Mouse (Mus musculus): ENCODE results near the gene Hoxa10.

Gene Hoxa10

DNA sequence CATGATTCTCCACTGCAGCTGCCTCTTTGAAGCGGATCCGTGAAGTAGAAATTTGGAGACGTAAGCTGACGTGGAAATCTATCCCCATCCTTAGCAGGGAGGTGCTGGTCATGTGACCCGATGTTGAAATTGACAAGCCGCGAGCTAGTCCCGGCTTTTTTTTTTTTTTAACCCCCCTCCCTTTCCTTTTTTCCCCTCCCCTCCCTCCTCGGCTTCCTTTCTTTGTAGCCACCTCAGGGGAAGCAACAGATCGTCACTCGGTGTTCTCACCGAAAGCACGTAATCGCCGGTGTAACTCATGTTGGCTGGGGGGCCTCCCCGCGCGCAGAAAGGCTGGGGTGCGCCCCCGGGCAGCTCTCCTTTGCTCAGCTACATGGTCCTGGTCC, 5.1 kb upstream of the Hoxa10 start, which contains the start of gene Hoxa11:
Gene Hoxa11 (minus strand): TSS at position 54 of the 386 bp plus-strand sequence.
- DNase-seq (ENCODE audit: low read depth, low spot score), result no peak

DNA sequence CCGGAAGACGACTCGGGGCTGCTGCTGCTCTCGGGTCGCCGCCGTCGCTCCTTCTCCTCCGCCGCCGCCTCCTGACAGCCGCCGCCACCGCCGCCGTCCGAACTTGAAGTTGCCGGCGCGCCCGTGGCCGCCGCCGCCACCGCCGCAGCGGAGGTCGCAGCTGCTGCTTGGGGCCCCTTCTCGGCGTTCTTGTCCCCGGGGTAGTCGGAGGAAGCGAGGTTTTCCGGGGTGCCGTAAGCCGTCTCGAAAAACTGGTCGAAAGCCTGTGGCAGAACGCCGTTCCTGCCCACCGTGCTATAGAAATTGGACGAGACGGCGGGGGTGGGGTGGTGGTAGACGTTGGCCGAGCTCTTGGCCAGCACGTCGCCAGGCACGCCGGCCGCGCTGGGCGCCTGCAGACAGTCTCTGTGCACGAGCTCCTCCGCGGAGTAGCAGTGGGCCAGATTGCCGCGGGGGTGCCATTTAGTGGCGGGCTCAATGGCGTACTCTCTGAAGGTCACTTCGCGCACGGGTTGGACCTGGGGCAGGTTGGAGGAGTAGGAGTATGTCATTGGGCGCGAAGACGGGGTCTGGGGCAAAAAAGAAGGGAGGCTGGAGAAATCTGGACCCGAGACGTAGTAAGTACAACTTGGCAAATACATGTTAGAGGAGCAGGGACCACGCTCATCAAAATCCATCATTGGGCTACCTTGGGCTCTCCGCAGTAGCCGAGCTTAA, 4.5 kb upstream of the Hoxa10 start:
- no peak for DNase-seq (ENCODE audit: low read depth, low spot score)

GRCm38 (mm10) chr6:52244471-52245039, 3.9 kb upstream of the Hoxa10 start:
- no peak for DNase-seq (ENCODE audit: low read depth, low spot score)

DNA sequence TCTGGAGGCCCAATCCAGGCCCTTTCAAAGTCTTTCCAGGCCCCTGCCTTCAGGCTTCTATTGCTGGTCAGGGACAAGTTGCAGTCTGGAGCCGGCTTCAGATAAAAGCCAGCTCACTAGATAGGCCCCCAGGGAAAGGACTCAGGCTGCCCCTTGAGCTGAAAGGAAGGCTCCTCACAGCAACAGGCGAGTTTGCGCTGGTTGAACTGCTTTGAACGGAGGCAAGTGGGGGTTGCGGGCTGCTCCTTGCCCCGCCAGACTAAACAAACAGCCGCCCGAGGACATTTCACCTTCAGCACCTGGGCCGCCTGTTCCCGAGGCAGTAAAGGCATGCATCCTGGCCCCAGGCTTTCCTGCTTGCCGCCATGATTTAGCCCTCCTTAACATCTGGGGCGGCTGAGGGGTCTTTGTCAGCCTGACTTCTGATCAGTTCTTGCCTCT, 3.0 kb upstream of the Hoxa10 start:
- no peak for DNase-seq (ENCODE audit: low read depth, low spot score)

GRCm38 (mm10) chr6:52242801-52243332, 2.2 kb upstream of the Hoxa10 start:
- DNase-seq (ENCODE audit: low read depth, low spot score), result no peak

GRCm38 (mm10) chr6:52241001-52241621, 457 bp upstream of the Hoxa10 start:
- DNase-seq (ENCODE audit: low read depth, low spot score), result no peak

DNA sequence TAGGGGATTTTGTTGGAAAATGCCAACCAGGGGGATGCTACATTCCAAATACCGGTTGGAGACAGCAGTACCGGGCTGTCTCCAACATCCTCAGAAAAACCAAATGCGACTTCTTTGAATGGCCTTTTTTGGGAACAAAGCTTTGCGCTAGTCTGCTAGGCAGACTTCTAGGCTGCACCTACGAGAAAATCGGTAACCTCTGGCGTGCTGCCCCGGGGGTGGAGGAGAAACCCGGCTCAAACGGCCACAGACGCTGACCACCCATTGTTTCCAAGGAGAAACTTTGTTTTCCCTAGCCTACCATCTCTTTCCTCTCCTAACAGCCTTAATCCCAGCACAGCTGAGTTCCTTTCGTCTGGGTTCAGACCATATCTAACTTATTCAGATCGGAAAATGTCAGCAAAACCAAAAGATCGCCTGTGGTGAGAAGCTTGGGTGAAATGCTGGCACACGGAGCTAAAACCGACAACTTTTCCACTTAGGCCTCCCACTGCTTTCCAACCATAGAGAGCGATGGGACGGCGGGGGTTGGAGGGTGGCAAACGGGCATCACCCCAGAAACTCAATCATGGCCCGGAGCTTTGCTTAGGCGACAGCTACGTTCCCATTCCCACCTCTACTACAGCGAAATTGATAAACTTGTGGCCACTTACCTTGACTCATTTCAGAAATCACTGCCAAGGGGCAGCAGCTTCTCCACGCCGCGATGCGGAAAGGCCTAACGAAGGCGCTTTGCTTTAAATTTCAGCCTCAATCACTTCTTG, 847 bp downstream of the Hoxa10 start:
- DNase-seq (ENCODE audit: low read depth, low spot score), result no peak

DNA sequence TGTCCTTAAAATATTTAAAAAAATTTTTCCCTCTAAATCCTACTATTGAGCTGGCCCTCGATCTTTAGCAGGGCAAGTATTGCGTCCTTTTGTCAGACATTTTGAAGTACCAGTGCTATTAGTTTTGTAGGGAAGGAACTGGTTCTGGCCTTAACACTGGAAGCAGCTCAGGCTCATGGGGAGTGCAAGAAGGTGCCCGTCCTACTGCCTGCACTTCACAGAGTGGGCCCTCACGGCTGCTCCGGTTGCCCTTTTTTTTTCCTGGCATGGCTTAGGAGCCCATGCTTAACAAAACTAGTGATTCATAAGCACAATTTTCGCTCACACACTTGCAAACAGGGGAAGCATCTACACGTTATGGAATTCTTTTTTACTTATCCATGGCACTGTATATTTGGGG, 1.7 kb downstream of the Hoxa10 start:
- no peak for DNase-seq (ENCODE audit: low read depth, low spot score)

DNA sequence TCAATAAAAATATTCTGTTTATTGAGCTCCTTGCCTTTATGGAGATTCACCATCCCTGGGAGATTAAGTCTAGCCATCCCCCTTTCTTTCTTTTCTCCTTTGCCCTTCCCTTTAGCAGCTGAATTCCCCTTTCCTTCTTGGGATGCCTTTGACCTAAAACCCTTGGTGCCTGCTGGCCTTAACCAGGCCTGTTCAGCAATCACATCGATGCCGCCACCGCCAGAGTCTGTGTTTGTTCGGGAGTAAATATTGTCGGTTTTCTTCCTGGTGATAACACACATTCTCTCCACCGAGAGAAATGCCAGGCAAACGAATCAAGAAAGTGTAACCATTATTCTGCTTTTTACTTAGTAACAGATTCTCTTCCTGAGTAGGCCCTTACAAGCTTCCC, 2.5 kb downstream of the Hoxa10 start:
- DNase-seq (ENCODE audit: low read depth, low spot score), result no peak

- no peak for DNase-seq (ENCODE audit: low read depth, low spot score)
These were observed 3.1 kb downstream of the Hoxa10 start for GRCm38 (mm10) chr6:52237346-52238154.

DNA sequence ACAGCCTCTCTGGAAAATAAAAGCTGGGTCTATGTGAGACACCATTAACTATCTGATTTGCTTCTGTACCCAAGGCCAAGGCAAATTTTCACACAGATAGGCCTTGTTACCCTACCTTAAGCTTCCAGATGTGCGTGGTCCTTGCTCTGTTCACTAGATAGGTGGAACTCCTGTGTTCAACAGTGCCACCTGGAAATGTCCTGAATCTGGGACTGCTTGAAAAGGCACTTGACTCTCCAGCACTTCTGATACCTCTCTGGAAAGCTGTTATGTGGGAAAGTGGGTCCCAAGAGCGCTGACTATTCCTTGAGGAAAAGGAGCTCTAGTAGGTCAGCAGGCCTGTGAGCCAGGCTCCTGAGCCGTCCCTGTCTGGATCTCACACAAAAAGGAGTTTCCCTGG, 3.8 kb downstream of the Hoxa10 start:
- no peak for DNase-seq (ENCODE audit: low read depth, low spot score)

- DNase-seq (ENCODE audit: low read depth, low spot score), result no peak
These were observed 4.8 kb downstream of the Hoxa10 start for GRCm38 (mm10) chr6:52235866-52236265.

GRCm38 (mm10) chr6:52235267-52235666, 5.4 kb downstream of the Hoxa10 start:
- no peak for DNase-seq (ENCODE audit: low read depth, low spot score)

DNA sequence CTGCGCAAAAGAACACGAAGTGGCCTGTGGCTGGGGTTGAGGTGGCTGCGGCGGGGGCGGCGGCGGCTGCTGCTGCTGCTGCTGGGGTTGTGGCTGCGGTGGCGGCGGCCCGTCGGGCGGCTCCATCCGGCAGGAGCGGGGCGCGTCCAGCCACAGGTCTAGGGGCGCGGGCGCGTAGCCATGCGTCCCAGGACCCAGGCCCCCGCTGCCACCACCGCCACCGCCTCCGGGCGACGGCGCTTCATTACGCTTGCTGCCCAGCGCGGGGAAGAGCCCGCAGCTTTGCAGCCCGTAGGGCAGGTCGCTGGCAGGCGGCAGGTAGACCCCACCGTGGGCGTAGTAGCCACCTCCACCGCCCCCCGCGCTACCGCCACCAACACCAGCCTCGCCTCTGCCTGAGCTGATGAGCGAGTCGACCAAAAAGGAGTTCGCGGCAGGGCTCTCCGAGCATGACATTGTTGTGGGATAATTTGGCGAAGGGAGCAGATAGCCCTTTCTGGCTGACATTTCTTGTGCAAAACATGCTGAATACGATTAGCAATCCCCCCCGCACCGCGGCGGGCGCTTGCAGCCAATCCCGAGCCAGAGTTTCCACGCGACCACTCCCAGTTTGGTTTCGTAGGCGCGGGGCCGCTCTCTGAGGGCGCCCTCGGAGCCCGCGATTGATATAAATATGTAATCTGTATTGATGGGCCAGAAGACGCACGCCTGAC, 6.1 kb downstream of the Hoxa10 start:
- no peak for DNase-seq (ENCODE audit: low read depth, low spot score)

DNA sequence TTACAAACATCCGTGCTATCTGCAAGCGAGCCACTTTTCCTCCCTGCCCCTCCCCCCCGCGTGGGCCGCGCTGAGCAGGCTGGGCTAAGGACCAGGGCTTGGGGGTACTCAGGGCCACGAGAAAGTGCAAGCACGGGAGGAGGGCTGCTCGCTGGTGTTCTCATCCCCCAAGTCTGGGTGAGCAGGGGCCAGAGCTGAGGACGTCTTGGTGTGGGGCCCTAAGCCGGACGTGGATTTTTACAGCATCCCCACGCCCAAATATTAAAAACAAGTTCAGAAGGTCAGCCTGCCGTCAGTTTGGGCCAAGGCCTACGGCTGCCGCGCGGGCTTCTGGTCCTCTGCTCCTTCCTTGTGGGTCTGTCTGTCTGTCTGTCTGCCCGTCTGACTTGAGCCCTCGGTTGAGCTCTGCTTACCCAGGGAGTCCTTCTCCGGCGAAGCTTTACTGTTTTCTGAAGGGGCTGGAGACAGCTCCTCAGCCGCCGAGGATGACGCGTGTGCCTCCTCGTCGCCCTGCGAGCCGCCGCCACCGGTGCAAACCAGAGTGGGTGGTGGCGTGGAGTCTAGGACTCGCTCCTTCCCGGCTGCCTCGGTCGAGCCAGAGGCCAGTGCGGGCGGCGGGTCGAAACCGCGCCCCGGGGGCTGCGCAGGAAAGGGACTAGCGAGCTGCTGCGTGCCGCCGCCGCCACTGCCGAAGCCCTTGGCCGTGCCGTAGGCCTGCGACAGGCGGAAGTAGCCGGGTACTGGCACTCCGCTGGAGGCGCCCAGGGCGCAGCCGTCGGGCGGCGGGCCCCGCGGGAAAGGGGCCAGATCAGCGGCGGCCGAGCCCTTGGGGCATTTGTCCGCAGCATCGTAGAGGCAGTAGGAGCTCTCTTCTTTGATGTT, 6.9 kb downstream of the Hoxa10 start:
- no peak for DNase-seq (ENCODE audit: low read depth, low spot score)

DNA sequence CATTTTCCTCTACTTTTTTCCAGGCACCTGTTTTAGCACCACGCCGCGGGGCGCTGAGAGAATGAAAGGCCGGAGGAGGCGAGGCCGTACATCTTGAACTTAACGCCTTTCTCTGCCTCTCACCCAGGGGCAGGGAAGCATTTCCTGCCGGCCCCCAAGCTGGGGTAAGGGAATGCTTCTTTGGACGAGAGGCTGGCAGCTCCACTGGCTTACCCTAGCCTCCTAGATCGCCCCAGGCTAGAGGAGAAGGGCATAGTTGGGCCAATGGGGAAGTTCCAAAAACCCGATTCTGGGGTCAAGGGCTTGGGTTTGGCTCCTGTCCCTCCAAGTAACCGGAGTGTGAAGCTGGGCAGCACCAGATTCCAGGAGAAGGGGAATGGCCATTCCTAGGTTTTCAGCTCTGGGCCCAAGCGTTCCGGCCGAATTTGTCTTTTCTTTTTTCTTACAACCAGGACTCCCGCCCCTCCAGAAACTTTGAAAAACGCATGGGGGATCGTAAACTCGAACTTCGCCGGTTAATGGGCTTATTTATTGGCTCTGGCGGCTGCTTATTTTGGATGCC, 7.6 kb downstream of the Hoxa10 start:
- DNase-seq (ENCODE audit: low read depth, low spot score), result no peak

DNA sequence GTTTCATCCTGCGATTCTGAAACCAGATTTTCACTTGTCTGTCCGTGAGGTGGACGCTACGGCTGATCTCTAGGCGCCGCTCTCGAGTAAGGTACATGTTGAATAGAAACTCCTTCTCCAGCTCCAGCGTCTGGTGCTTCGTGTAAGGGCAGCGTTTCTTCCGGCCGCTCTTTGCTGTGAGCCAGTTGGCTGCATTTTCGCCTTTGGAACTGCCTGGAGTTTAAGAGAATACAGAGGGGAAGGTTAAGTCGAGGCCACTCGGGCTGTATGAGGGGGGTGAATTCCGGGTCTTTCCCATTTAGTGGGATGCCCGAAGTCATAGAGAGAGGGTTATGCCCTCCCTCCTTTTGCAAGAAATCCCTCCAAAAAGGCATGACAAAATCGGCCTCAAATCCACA, 8.1 kb downstream of the Hoxa10 start:
- no peak for DNase-seq (ENCODE audit: low read depth, low spot score)

GRCm38 (mm10) chr6:52231885-52232567, 8.6 kb downstream of the Hoxa10 start:
- DNase-seq (ENCODE audit: low read depth, low spot score), result no peak

Data from brain, adult 2 months (tissue).